Mouse (Mus musculus) limb, embryonic 12.5 days (tissue): ENCODE results near the gene Usp19. TPM values are rescaled to one million over a fixed set of nuclear protein-coding genes. Genes with fewer than 3 reads are reported as not detected.

ENCODE experiments used
- ATAC-seq: fragments of 200-750 bp; cut with Nextera tagmentation; 2 replicates; pipeline ENCODE4 v1.8.0; 2017; ENCODE audit warnings: low read depth, moderate TSS enrichment; ENCODE audit not compliant: insufficient number of reproducible peaks, insufficient read depth, low FRiP score, low TSS enrichment
- H3K27ac ChIP-seq: fragments of 300-500 bp; sonication (generic); 2 replicates; pipeline ENCODE4 v1.5.1; 2016; ENCODE audit warnings: mild to moderate bottlenecking, moderate library complexity
- H3K27me3 ChIP-seq: fragments of 300-500 bp; sonication (generic); 2 replicates; pipeline ENCODE4 v1.6.1; 2016; ENCODE audit warnings: mild to moderate bottlenecking, moderate library complexity
- H3K36me3 ChIP-seq: fragments of 300-500 bp; sonication (generic); 2 replicates; pipeline ENCODE4 v1.6.1; 2016; ENCODE audit warnings: mild to moderate bottlenecking, moderate library complexity
- H3K4me1 ChIP-seq: fragments of 300-500 bp; sonication (generic); replicated peaks from 2 replicates; pipeline ENCODE4 v1.6.1; 2016
- H3K4me2 ChIP-seq: fragments of 300-500 bp; sonication (generic); 2 replicates; pipeline ENCODE4 v1.6.1; 2016; ENCODE audit warnings: mild to moderate bottlenecking, moderate library complexity
- H3K4me3 ChIP-seq: fragments of 300-500 bp; sonication (generic); replicated peaks from 2 replicates; pipeline ENCODE4 v1.5.1; 2016; ENCODE audit warnings: mild to moderate bottlenecking
- H3K9ac ChIP-seq: fragments of 300-500 bp; sonication (generic); replicated peaks from 2 replicates; pipeline ENCODE4 v1.6.1; 2016; ENCODE audit warnings: mild to moderate bottlenecking, moderate library complexity
- H3K9me3 ChIP-seq: fragments of 300-500 bp; sonication (generic); 2 replicates; pipeline ENCODE4 v1.6.1; 2016; ENCODE audit warnings: mild to moderate bottlenecking, moderate library complexity
- WGBS: fragments of 180-500 bp; shearing (Covaris S2); methylation state at CpG from one replicate; pipeline ENCODE4 v1.1.7; 2016; 5-methylcytosine and 5-hydroxymethylcytosine counted together
- polyA plus RNA-seq: library from polyadenylated mRNA; unstranded; fragments of >200 nt; fragmentation: Nextera tagmentation; extraction: Ambion mirVana; gene quantifications from 2 replicates; pipeline ENCODE4 v1.2.1, GENCODE M21; 2016

Usp19 gene
- polyA plus RNA-seq, 1 experiment from 2014 or later: 99.7 TPM

GRCm38 (mm10) chr9:108454429-108454828 is 36.0 kb upstream of the Usp19 start:
- no peak overlapping the region for H3K9ac ChIP-seq
- 85% methylated on average over 6 of the region's 6 CpGs for WGBS
- peaks cover 40% of the 10 kb centered on the region for H3K4me1 ChIP-seq
- no peak overlapping the region for H3K4me3 ChIP-seq
- H3K9me3 ChIP-seq: no peaks in the 10 kb centered on the region
- H3K27ac ChIP-seq: no peak overlapping the region
- H3K4me2 ChIP-seq: no peak overlapping the region
- peaks cover 1% of the 10 kb centered on the region; the same call in 1 of the 2 replicates for H3K36me3 ChIP-seq
- no peak for ATAC-seq
- H3K27me3 ChIP-seq: no peaks in the 10 kb centered on the region

- 75% methylated on average over 12 of the region's 12 CpGs for WGBS
Observed at GRCm38 (mm10) chr9:108455747-108456571, 34.4 kb upstream of the Usp19 start.

GRCm38 (mm10) chr9:108456953-108457352 is 33.4 kb upstream of the Usp19 start:
- Histone ChIP-seq H3K9ac (no peak overlapping the region), H3K4me2 (no peak overlapping the region), H3K4me1 (peaks cover 23% of the 10 kb centered on the region), H3K27me3 (no peaks in the 10 kb centered on the region), H3K9me3 (no peaks in the 10 kb centered on the region), H3K4me3 (no peak overlapping the region), H3K36me3 (no peaks in the 10 kb centered on the region), H3K27ac (no peak overlapping the region)
- WGBS: 85% methylated on average over 10 of the region's 10 CpGs
- ATAC-seq: no peak

More at GRCm38 (mm10) chr9:108455747-108456571, 34.4 kb upstream of the Usp19 start:
- Histone ChIP-seq H3K36me3 (no peaks in the 10 kb centered on the region), H3K4me1 (peaks cover 25% of the 10 kb centered on the region), H3K9me3 (no peaks in the 10 kb centered on the region), H3K4me2 (no peak overlapping the region), H3K4me3 (no peak overlapping the region), H3K27me3 (no peaks in the 10 kb centered on the region), H3K27ac (no peak overlapping the region), H3K9ac (no peak overlapping the region)
- no peak for ATAC-seq

- H3K27ac ChIP-seq: peak overlapping the region; percentile 87; the same call in 1 of the 2 replicates
- no peak overlapping the region for H3K9ac ChIP-seq
- H3K9me3 ChIP-seq: no peaks in the 10 kb centered on the region
- ATAC-seq: no peak
- H3K4me2 ChIP-seq: peak overlapping the region; percentile 92
- peaks cover 22% of the 10 kb centered on the region for H3K36me3 ChIP-seq
- no peaks in the 10 kb centered on the region for H3K27me3 ChIP-seq
- peaks cover 12% of the 10 kb centered on the region for H3K4me1 ChIP-seq
- peak overlapping the region; percentile 91 for H3K4me3 ChIP-seq
- WGBS: 95% methylated on average over 1 of the region's 1 CpGs
Observed at GRCm38 (mm10) chr9:108459939-108460318, 30.5 kb upstream of the Usp19 start.

- Histone ChIP-seq H3K36me3 (peaks cover 29% of the 10 kb centered on the region), H3K9ac (peak within 1 kb of the TSS; percentile 90), H3K4me3 (peak within 1 kb of the TSS; percentile 91), H3K27me3 (no peaks in the 10 kb centered on the region), H3K4me2 (peak within 1 kb of the TSS; percentile 92), H3K4me1 (peaks cover 12% of the 10 kb centered on the region), H3K9me3 (no peaks in the 10 kb centered on the region), H3K27ac (peak within 1 kb of the TSS; percentile 87)
- ATAC-seq: peak; percentile 66
- under 1% methylated on average over 52 of the region's 52 CpGs for WGBS
Observed at GRCm38 (mm10) chr9:108460319-108461178, 29.9 kb upstream of the Usp19 start, which contains the start of gene Ccdc71. TSS of gene Ccdc71 (plus strand) at chr9:108460527.

GRCm38 (mm10) chr9:108461181-108461631 is 29.2 kb upstream of the Usp19 start, which contains the start of gene Klhdc8b:
TSS of gene Klhdc8b (minus strand) at chr9:108461581.
- Histone ChIP-seq H3K36me3 (peaks cover 35% of the 10 kb centered on the region), H3K9ac (peak within 1 kb of the TSS; percentile 90), H3K27ac (peak within 1 kb of the TSS; percentile 87), H3K4me1 (peaks cover 12% of the 10 kb centered on the region), H3K4me2 (peak within 1 kb of the TSS; percentile 92), H3K27me3 (no peaks in the 10 kb centered on the region), H3K9me3 (no peaks in the 10 kb centered on the region), H3K4me3 (peak within 1 kb of the TSS; percentile 91)
- 26% methylated on average over 11 of the region's 11 CpGs for WGBS
- ATAC-seq: no peak

- no peak overlapping the region for H3K27ac ChIP-seq
- no peak for ATAC-seq
Observed at GRCm38 (mm10) chr9:108461675-108462074, 28.7 kb upstream of the Usp19 start.

GRCm38 (mm10) chr9:108462192-108462591 is 28.2 kb upstream of the Usp19 start:
- 93% methylated on average over 10 of the region's 10 CpGs for WGBS
- Histone ChIP-seq H3K4me3 (no peak overlapping the region), H3K9me3 (no peaks in the 10 kb centered on the region), H3K4me2 (0 out of 2 replicates have a peak overlapping the region, but pooled peaks have one; percentile 92), H3K27me3 (no peaks in the 10 kb centered on the region), H3K4me1 (peaks cover 12% of the 10 kb centered on the region), H3K9ac (no peak overlapping the region), H3K36me3 (peaks cover 45% of the 10 kb centered on the region), H3K27ac (no peak overlapping the region)
- ATAC-seq: no peak

More at GRCm38 (mm10) chr9:108461675-108462074, 28.7 kb upstream of the Usp19 start:
- Histone ChIP-seq H3K27me3 (no peaks in the 10 kb centered on the region), H3K9ac (no peak overlapping the region; the same call in 1 of the 2 replicates), H3K4me3 (peak overlapping the region; percentile 91), H3K4me2 (peak overlapping the region; percentile 92), H3K4me1 (peaks cover 12% of the 10 kb centered on the region), H3K9me3 (no peaks in the 10 kb centered on the region), H3K36me3 (peaks cover 40% of the 10 kb centered on the region)
- whole genome bisulfite sequencing: 90% methylated on average over 5 of the region's 5 CpGs

GRCm38 (mm10) chr9:108463713-108464112 is 26.7 kb upstream of the Usp19 start:
- no peak overlapping the region for H3K9ac ChIP-seq
- H3K36me3 ChIP-seq: peaks cover 52% of the 10 kb centered on the region

GRCm38 (mm10) chr9:108466219-108466618 is 24.2 kb upstream of the Usp19 start:
- Histone ChIP-seq H3K27ac (no peak overlapping the region), H3K4me3 (no peak overlapping the region), H3K27me3 (no peaks in the 10 kb centered on the region), H3K4me2 (no peak overlapping the region), H3K9me3 (peaks cover 3% of the 10 kb centered on the region; the same call in 1 of the 2 replicates), H3K36me3 (peaks cover 52% of the 10 kb centered on the region), H3K9ac (no peak overlapping the region), H3K4me1 (peaks cover 10% of the 10 kb centered on the region)
- no peak for ATAC-seq
- 93% methylated on average over 2 of the region's 2 CpGs for WGBS

More at GRCm38 (mm10) chr9:108463713-108464112, 26.7 kb upstream of the Usp19 start:
- Histone ChIP-seq H3K4me3 (no peak overlapping the region), H3K27me3 (no peaks in the 10 kb centered on the region), H3K4me1 (peaks cover 12% of the 10 kb centered on the region), H3K4me2 (no peak overlapping the region), H3K27ac (no peak overlapping the region), H3K9me3 (peaks cover 3% of the 10 kb centered on the region; the same call in 1 of the 2 replicates)
- ATAC-seq: no peak
- 96% methylated on average over 9 of the region's 9 CpGs for WGBS

- 79% methylated on average over 5 of the region's 5 CpGs for WGBS
- H3K4me1 ChIP-seq: no peaks in the 10 kb centered on the region
- H3K27ac ChIP-seq: no peak overlapping the region
- peaks cover 3% of the 10 kb centered on the region; the same call in 1 of the 2 replicates for H3K9me3 ChIP-seq
- H3K4me2 ChIP-seq: no peak overlapping the region
- ATAC-seq: no peak
- no peak overlapping the region for H3K9ac ChIP-seq
- peaks cover 34% of the 10 kb centered on the region for H3K36me3 ChIP-seq
- no peak overlapping the region for H3K4me3 ChIP-seq
- no peaks in the 10 kb centered on the region for H3K27me3 ChIP-seq
Observed at GRCm38 (mm10) chr9:108469430-108469829, 21.0 kb upstream of the Usp19 start.
